Mouse (Mus musculus): Measurements from ENCODE around the gene Ddx59.

DNA sequence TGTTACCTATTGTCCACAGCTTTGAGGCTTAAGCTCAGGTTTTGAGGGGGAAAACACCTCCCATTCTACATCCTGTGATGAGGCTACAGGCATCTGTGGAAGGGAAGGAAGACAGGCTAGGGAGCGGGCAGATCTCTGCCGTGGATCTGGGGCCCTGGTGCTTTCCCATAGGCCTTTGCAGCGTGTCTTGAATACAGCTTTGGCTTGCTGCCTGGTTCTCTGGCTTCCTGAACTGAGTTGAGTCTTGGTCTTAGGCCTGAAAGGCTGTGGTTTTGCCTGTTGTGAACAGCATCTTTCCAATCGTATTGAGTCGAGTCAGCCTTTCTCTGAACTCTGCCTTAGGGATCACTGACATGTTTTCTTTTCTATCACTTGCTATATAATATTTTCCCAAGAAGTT is 33.5 kb upstream of the Ddx59 start:
- TF ChIP-seq POLR2A (IDR thresholded peaks at IDR 0.05; ENCODE audit: borderline replicate concordance, extremely low read depth, low read depth, low read length), result no peak
- TF ChIP-seq CTCF (IDR thresholded peaks at IDR 0.05; ENCODE audit: insufficient read depth, low read length), result no peak

Data from lung, adult 2 months (tissue).